Mouse (Mus musculus): Measurements from ENCODE around the gene Eva1c.

GRCm38 (mm10) chr16:90794708-90795107 lies 31.8 kb upstream of the Eva1c start:
- TF ChIP-seq POLR2A (IDR thresholded peaks at IDR 0.05; ENCODE audit: borderline replicate concordance, extremely low read depth, insufficient read depth, insufficient read length, poor library complexity, severe bottlenecking) (no peak), CTCF (IDR thresholded peaks at IDR 0.05; ENCODE audit: borderline replicate concordance, extremely low read depth, insufficient read depth, insufficient read length) (no peak)

Measured in brain, embryonic 14.5 days (tissue).